Mouse (Mus musculus) erythroblast, embryonic 14.5 days (primary cell): ENCODE data around the gene Nmt1. TPM values are rescaled to one million over a fixed set of nuclear protein-coding genes. Genes with fewer than 3 reads are reported as not detected.

Experiments
- H3K27me3 ChIP-seq: 2 replicates; pipeline ENCODE4 v1.6.1; 2012; ENCODE audit warnings: inconsistent platforms; ENCODE audit not compliant: control insufficient read depth
- H3K36me3 ChIP-seq: 2 replicates; pipeline ENCODE4 v1.6.1; 2012; ENCODE audit warnings: mild to moderate bottlenecking, inconsistent platforms; ENCODE audit not compliant: control insufficient read depth
- H3K4me1 ChIP-seq: 2 replicates; pipeline ENCODE4 v1.6.1; 2012; ENCODE audit warnings: inconsistent platforms; ENCODE audit not compliant: control insufficient read depth
- H3K4me3 ChIP-seq: replicated peaks from 2 replicates; pipeline ENCODE3; 2012; ENCODE audit warnings: moderate library complexity, mild to moderate bottlenecking, inconsistent platforms
- H3K9me3 ChIP-seq: 2 replicates; pipeline ENCODE4 v1.6.1; 2012; ENCODE audit warnings: low read length, inconsistent platforms, mixed read lengths; ENCODE audit not compliant: control insufficient read depth
- GATA1 ChIP-seq: IDR thresholded peaks from 2 replicates; pipeline ENCODE4 v1.6.1; 2012; ENCODE audit warnings: low read length, inconsistent platforms, mixed read lengths
- TAL1 ChIP-seq: IDR thresholded peaks from 3 replicates; pipeline ENCODE4 v1.6.1; 2012; ENCODE audit warnings: low read length, inconsistent platforms, mixed read lengths
- polyA plus RNA-seq: library from polyadenylated mRNA; stranded (reverse); fragments of >175 nt; gene quantifications from 2 replicates; pipeline ENCODE4 v1.2.3, GENCODE M21; 2012

The Nmt1 gene
- polyA plus RNA-seq, 1 experiment = 1.5 TPM

- H3K9me3 ChIP-seq = no peaks in the 10 kb centered on the region
- no peaks in the 10 kb centered on the region for H3K27me3 ChIP-seq
- H3K4me3 ChIP-seq = no peak overlapping the region
- H3K36me3 ChIP-seq = peaks cover 84% of the 10 kb centered on the region
- H3K4me1 ChIP-seq = no peaks in the 10 kb centered on the region
- no peak for TF ChIP-seq GATA1
Measured at GRCm38 (mm10) chr11:103067457-103068001, 39.5 kb downstream of the Nmt1 start.

- no peaks in the 10 kb centered on the region for H3K27me3 ChIP-seq
- no peak for TF ChIP-seq GATA1
- no peak for TF ChIP-seq TAL1
- H3K4me1 ChIP-seq = no peaks in the 10 kb centered on the region
- no peak overlapping the region for H3K4me3 ChIP-seq
- peaks cover 79% of the 10 kb centered on the region for H3K36me3 ChIP-seq
- no peaks in the 10 kb centered on the region for H3K9me3 ChIP-seq
Measured at GRCm38 (mm10) chr11:103068272-103068671, 40.3 kb downstream of the Nmt1 start.

GRCm38 (mm10) chr11:103068884-103069283, 40.9 kb downstream of the Nmt1 start:
- peaks cover 73% of the 10 kb centered on the region for H3K36me3 ChIP-seq
- no peaks in the 10 kb centered on the region for H3K4me1 ChIP-seq
- no peak overlapping the region for H3K4me3 ChIP-seq
- TF ChIP-seq GATA1 = no peak
- no peaks in the 10 kb centered on the region for H3K9me3 ChIP-seq
- no peaks in the 10 kb centered on the region for H3K27me3 ChIP-seq

GRCm38 (mm10) chr11:103069731-103070130, 41.7 kb downstream of the Nmt1 start:
- no peak overlapping the region for H3K4me3 ChIP-seq
- H3K4me1 ChIP-seq = no peaks in the 10 kb centered on the region
- peaks cover 65% of the 10 kb centered on the region for H3K36me3 ChIP-seq
- TF ChIP-seq GATA1 = no peak
- no peaks in the 10 kb centered on the region for H3K9me3 ChIP-seq
- no peaks in the 10 kb centered on the region for H3K27me3 ChIP-seq

DNA sequence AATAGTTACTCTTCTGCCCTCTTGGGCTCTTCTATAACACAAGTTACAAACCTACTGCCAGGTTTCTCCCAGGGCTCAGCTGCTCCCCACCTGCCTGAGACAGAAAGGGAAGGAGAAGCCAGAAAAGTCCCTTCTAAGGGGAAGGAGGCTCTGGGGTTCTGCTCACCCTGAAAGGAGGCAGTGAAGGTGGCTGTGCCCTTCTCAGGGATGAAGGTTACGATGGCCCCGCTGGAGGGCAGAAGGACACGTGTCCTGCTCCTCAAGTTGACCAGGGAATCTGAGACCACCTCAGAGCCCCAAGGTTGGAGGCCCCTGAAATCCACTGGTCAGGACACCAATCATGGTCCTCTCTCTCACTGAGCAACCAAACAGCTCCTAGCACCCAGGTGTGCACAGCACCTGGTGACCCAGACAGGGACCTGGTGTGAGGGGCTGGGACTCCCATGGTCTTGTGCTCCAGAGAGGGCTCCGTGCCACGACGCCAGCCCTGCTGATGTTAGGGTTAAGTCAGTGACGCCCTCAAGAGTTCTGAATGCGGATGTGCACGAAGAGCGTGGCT, 42.4 kb downstream of the Nmt1 start:
- H3K4me3 ChIP-seq = no peak overlapping the region
- H3K4me1 ChIP-seq = no peaks in the 10 kb centered on the region
- no peaks in the 10 kb centered on the region for H3K27me3 ChIP-seq
- H3K36me3 ChIP-seq = peaks cover 58% of the 10 kb centered on the region
- TF ChIP-seq GATA1 (no peak), TAL1 (no peak)
- no peaks in the 10 kb centered on the region for H3K9me3 ChIP-seq

- H3K4me1 ChIP-seq = no peaks in the 10 kb centered on the region; the same call in 1 of the 2 replicates
- H3K4me3 ChIP-seq = no peak overlapping the region
- no peak for TF ChIP-seq TAL1
- H3K27me3 ChIP-seq = peaks cover 2% of the 10 kb centered on the region; the same call in 1 of the 2 replicates
- H3K36me3 ChIP-seq = peaks cover 26% of the 10 kb centered on the region
- H3K9me3 ChIP-seq = no peaks in the 10 kb centered on the region
Measured at GRCm38 (mm10) chr11:103073671-103074070, 45.7 kb downstream of the Nmt1 start.

DNA sequence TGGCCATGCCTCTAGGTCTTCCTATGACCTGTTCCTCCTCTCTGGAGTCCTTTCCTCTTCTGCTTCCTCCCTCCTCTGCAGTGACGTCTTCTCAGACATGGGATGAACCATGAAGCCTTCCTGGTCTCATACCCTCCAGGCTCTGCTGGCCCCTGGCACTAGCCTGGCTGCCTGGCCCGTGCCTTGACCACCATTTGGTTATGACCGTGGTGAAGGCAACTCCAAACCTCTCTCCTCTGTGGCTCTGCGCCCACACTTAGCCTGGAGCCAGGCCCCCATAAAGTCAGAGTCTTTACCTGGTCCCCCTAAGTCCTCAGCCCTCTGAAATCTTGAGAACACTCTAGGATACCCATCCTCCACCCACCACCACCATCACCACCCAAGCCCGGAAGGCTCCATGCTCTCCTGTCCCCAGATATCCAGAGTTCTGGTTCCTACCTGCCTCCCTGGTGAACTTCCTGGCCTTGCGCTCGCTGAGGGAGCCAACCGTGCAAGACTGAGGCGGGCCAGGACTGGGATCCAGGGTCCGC, 46.2 kb downstream of the Nmt1 start:
- H3K27me3 ChIP-seq = peaks cover 3% of the 10 kb centered on the region; the same call in 1 of the 2 replicates
- no peak for TF ChIP-seq TAL1
- TF ChIP-seq GATA1 = no peak
- no peaks in the 10 kb centered on the region for H3K9me3 ChIP-seq
- H3K36me3 ChIP-seq = peaks cover 21% of the 10 kb centered on the region
- no peak overlapping the region for H3K4me3 ChIP-seq
- no peaks in the 10 kb centered on the region; the same call in 1 of the 2 replicates for H3K4me1 ChIP-seq

DNA sequence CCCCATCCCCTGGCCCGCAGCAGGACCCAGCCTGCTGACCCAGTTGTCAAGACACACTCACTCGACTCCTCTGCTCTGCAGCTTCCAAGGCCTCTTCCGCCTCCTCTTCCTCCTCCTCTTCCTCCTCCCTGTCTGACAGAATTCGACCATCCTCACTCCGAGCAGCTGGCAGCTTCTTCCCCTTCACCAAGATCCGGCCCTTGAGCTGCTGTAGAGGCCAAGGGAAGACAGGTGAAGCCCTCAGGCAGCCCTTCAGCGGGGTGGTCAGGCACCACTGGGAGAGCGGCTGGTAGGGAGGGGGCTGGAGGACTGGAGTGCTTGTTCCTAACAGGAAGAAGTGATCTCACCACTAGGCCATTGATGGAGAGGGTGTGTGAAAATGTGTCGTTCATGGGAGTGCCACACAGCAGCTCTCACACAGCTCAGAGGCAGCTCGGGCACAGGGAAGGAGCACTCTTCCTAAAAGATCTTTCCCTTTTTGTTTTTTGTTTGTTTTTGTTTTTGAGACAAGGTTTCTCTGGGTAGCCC, 46.9 kb downstream of the Nmt1 start:
- Histone ChIP-seq H3K36me3 (peaks cover 14% of the 10 kb centered on the region), H3K4me3 (no peak overlapping the region), H3K9me3 (no peaks in the 10 kb centered on the region), H3K4me1 (no peaks in the 10 kb centered on the region; the same call in 1 of the 2 replicates), H3K27me3 (peaks cover 5% of the 10 kb centered on the region)
- no peak for TF ChIP-seq TAL1
- TF ChIP-seq GATA1 = no peak

- Histone ChIP-seq H3K4me1 (peaks cover 6% of the 10 kb centered on the region), H3K4me3 (no peak overlapping the region), H3K36me3 (peaks cover 4% of the 10 kb centered on the region), H3K9me3 (no peaks in the 10 kb centered on the region), H3K27me3 (peaks cover 16% of the 10 kb centered on the region)
- no peak for TF ChIP-seq TAL1
- TF ChIP-seq GATA1 = no peak
Measured at GRCm38 (mm10) chr11:103076010-103076409, 48.0 kb downstream of the Nmt1 start.
